Mouse (Mus musculus) layer of hippocampus, postnatal 36 days (tissue): ENCODE measurements at regions not wholly inside any gene's neighbourhood (a gene's known extent, or its start where the extent isn't known, plus 50 kb on each side); places are given as distances from the start of the nearest gene placed in this dataset.
A peak's percentile ranks its signal among the peaks of the same experiment; 100 is the strongest.

Source experiments
- DNase-seq, 2 experiments: peaks; one replicate each; pipeline ENCODE4 v3.0.0; 2022

- no peak for DNase-seq
Observed at GRCm38 (mm10) chr3:143939068-143939709, 265.8 kb downstream of the Lmo4 start.

- DNase-seq = no peak
Observed at GRCm38 (mm10) chr3:143925322-143925721, 279.7 kb downstream of the Lmo4 start.

- DNase-seq = no peak
Observed at GRCm38 (mm10) chr3:143919744-143920143, 285.3 kb downstream of the Lmo4 start.

GRCm38 (mm10) chr3:143914341-143915217, 290.4 kb downstream of the Lmo4 start:
- DNase-seq = no peak

- DNase-seq = no peak
Observed at GRCm38 (mm10) chr3:143913044-143913574, 291.9 kb downstream of the Lmo4 start.

GRCm38 (mm10) chr3:143912433-143912832, 292.6 kb downstream of the Lmo4 start:
- DNase-seq = peak; percentile 6 to 9

- no peak for DNase-seq
Observed at GRCm38 (mm10) chr3:143909341-143909740, 295.7 kb downstream of the Lmo4 start.

- DNase-seq = no peak
Observed at GRCm38 (mm10) chr3:143903421-143903820, 301.6 kb downstream of the Lmo4 start.

GRCm38 (mm10) chr3:143880813-143881212, 324.2 kb downstream of the Lmo4 start:
- DNase-seq = no peak

- no peak for DNase-seq
Observed at GRCm38 (mm10) chr3:143873876-143874275, 331.1 kb downstream of the Lmo4 start.

GRCm38 (mm10) chr3:143866521-143866920, 338.5 kb downstream of the Lmo4 start:
- no peak for DNase-seq

GRCm38 (mm10) chr3:143865626-143866025, 339.4 kb downstream of the Lmo4 start:
- no peak for DNase-seq

- DNase-seq = no peak
Observed at GRCm38 (mm10) chr3:143864490-143864889, 340.5 kb downstream of the Lmo4 start.

GRCm38 (mm10) chr3:143862531-143862930, 342.5 kb downstream of the Lmo4 start:
- DNase-seq = no peak

GRCm38 (mm10) chr3:143861866-143862265, 343.2 kb downstream of the Lmo4 start:
- no peak for DNase-seq

- DNase-seq = no peak
Observed at GRCm38 (mm10) chr3:143835611-143836240, 369.3 kb downstream of the Lmo4 start.

- DNase-seq = no peak
Observed at GRCm38 (mm10) chr3:143834725-143835124, 370.3 kb downstream of the Lmo4 start.

GRCm38 (mm10) chr3:143823395-143823777, 381.6 kb downstream of the Lmo4 start:
- DNase-seq = no peak

GRCm38 (mm10) chr3:143822564-143823394, 382.2 kb downstream of the Lmo4 start:
- no peak for DNase-seq

GRCm38 (mm10) chr3:143807544-143807943, 397.5 kb downstream of the Lmo4 start:
- DNase-seq = no peak

- no peak for DNase-seq
Observed at GRCm38 (mm10) chr3:143806940-143807339, 398.1 kb downstream of the Lmo4 start.

- no peak for DNase-seq
Observed at GRCm38 (mm10) chr3:143797850-143798249, 407.2 kb downstream of the Lmo4 start.
